Mouse (Mus musculus) olfactory bulb, adult 2 months (tissue): ENCODE results near the gene Rel.

Experiments used
- CTCF ChIP-seq: fragments of 200-500 bp; IDR thresholded peaks from 2 replicates; pipeline ENCODE4 v1.5.1; 2012; ENCODE audit warnings: low read depth, mild to moderate bottlenecking, low read length, moderate library complexity; ENCODE audit not compliant: insufficient read depth
- POLR2A ChIP-seq: fragments of 200-500 bp; IDR thresholded peaks from 2 replicates; pipeline ENCODE4 v1.6.1; 2012; ENCODE audit warnings: mild to moderate bottlenecking, low read depth, low read length, moderate library complexity; ENCODE audit not compliant: insufficient read depth

DNA sequence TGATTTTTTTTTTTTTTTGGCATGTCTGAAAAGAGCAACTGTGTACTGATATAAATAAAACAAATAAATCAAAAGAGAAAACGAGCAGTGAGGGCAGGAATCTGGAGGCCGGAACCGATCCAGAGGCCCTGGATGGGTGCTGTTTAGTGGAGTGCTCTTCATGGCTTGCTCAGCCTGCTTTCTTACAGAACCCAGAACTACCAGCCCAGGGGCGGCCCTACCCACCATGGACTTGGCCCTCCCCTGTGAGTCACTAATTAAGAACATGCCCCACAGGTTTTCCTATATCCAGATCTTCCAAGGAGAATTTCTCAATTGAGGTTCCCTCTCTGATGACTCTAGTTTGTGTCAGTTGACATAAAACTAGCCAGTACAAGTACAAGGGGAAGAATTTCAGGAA is 24.7 kb downstream of the Rel start:
- TF ChIP-seq CTCF (no peak), POLR2A (no peak)
